Mouse (Mus musculus): Measurements from ENCODE around the gene Capg.

GRCm38 (mm10) chr6:72560801-72561200 lies 16.6 kb downstream of the Capg start:
- TF ChIP-seq CTCF (IDR thresholded peaks at IDR 0.05) (no peak), EP300 (IDR thresholded peaks at IDR 0.05) (no peak)
